Comparison of ENCODE assay signal across 14 mouse cellular contexts in the genomic region with DNA sequence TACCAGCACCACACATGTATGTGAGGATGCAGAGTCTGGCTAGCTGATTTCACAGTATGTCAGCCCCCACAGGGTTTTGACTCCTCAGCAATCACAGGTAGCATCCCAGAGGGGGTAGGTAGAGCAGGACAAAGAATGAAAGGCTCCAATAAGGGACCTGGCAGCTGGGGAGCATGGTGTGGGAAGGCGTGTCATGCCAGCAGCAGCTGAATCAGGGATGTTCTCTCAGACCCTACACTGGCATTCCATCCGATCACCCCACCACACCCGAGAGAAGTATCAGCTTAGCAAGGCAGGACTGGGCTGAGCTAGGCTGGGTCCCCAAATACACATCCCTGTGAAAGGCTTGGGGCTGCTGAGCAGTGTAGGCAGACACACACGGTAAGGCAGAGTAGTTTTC.
"Had no signal": no experiment of that assay in that cellular context is flagged by ENCODE, and none has a peak within 500 bp of the region (broad histone marks: within the 10 kb centered on the region; RNA-seq: fewer than 3 reads in every experiment).

No protein-coding gene starts in this region.

- H3K9ac ChIP-seq: lung, embryonic 14.5 days; midbrain, embryonic 12.5 days; neural tube, embryonic 12.5 days; stomach, embryonic 15.5 days had no signal

- H3K4me3 ChIP-seq: midbrain, embryonic 10.5 days; midbrain, embryonic 12.5 days; neural tube, embryonic 12.5 days; stomach, embryonic 15.5 days had no signal

- H3K27ac ChIP-seq: midbrain, embryonic 12.5 days; neural tube, embryonic 12.5 days; stomach, embryonic 15.5 days; stomach, postnatal 0 days had no signal

- H3K36me3 ChIP-seq: midbrain, embryonic 10.5 days; midbrain, embryonic 12.5 days; neural tube, embryonic 12.5 days; stomach, embryonic 15.5 days had no signal

- DNase-seq: lung, embryonic 14.5 days; lung, postnatal 10 days; lung, postnatal 4 days; midbrain, embryonic 14.5 days; right cerebral cortex, postnatal 14 days; thymus, adult 2 months; thymus, postnatal 25 days; thymus, postnatal 4 days had no signal

- ATAC-seq: midbrain, embryonic 16.5 days had no signal

- H3K4me2 ChIP-seq: lung, embryonic 14.5 days; midbrain, embryonic 12.5 days; neural tube, embryonic 12.5 days; stomach, embryonic 15.5 days had no signal

- H3K27me3 ChIP-seq: midbrain, embryonic 12.5 days; neural tube, embryonic 12.5 days; stomach, embryonic 15.5 days had no signal

- H3K9me3 ChIP-seq: midbrain, embryonic 10.5 days; midbrain, embryonic 12.5 days; neural tube, embryonic 12.5 days; stomach, embryonic 15.5 days had no signal
